Mouse (Mus musculus) brain, embryonic 14.5 days (tissue): ENCODE data around the gene Chaf1b.

Experiments used
- CTCF ChIP-seq: fragments of 200-500 bp; IDR thresholded peaks from 2 replicates; pipeline ENCODE4 v1.5.1; 2012; ENCODE audit warnings: inconsistent platforms, mild to moderate bottlenecking, moderate library complexity, borderline replicate concordance; ENCODE audit not compliant: insufficient read depth, insufficient read length; ENCODE audit errors: extremely low read depth
- POLR2A ChIP-seq: fragments of 200-500 bp; IDR thresholded peaks from 2 replicates; pipeline ENCODE4 v1.6.1; 2012; ENCODE audit warnings: mild to moderate bottlenecking, inconsistent platforms, borderline replicate concordance; ENCODE audit not compliant: poor library complexity, insufficient read depth, insufficient read length, severe bottlenecking; ENCODE audit errors: extremely low read depth

DNA sequence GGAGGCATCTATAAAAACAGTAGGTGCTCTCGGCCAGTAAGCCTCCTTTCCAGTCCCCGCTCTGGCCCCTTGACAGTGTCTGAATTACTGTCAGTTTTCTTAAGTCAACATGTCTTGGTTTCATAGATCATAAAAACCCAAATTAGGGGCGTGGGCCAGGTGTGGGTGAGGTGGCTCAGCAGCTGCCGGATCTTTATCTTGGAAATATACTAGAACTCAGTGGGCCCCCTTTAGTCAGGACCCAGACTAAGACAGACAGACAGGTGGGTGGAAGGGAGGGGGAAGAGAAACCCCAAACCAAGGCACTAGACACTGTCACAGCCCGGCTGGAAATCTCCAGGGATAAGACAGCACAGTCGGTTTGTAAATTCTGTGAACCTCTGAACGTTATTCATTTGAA is 40.1 kb downstream of the Chaf1b start:
- TF ChIP-seq POLR2A, result no peak
- TF ChIP-seq CTCF, result no peak
